8 mouse cellular contexts compared by ENCODE assay signal in genomic region chr1:181880752-181881325, GRCm38 (mm10). TPM values are rescaled to one million over a fixed set of nuclear protein-coding genes. Genes with fewer than 3 reads are reported as not detected.
DNase-seq lines count a peak whose midpoint lies in the region; ATAC-seq and TF ChIP-seq lines count a peak whose summit lies in the region.

No protein-coding gene starts in this region.

- 49% methylated on average over 15 of the region's 15 CpGs for WGBS in heart, embryonic 15.5 days
- 48% methylated on average over 15 of the region's 15 CpGs for WGBS in liver, embryonic 14.5 days (ENCODE audit: insufficient replicate concordance)

- no peak for TF ChIP-seq EP300 in liver, embryonic 14.5 days (IDR thresholded peaks at IDR 0.05; ENCODE audit: low read depth)

- H3K4me2 ChIP-seq in heart, embryonic 15.5 days, result peak overlapping the region; percentile 49; the same call in 1 of the 2 replicates
- no peak overlapping the region; the same call in 1 of the 2 replicates for H3K4me2 ChIP-seq in liver, embryonic 14.5 days (ENCODE audit: low read depth)

- H3K4me3 ChIP-seq in heart, embryonic 15.5 days, result no peak overlapping the region
- peak overlapping the region; percentile 69 for H3K4me3 ChIP-seq in E14TG2a.4 (replicated peaks; ENCODE audit: low read length)
- no peak overlapping the region for H3K4me3 ChIP-seq in liver, embryonic 14.5 days (ENCODE audit: insufficient read depth in 1 of 2, low read depth in 2 of 2, low read length in 2 of 2)

- no peaks in the 10 kb centered on the region for H3K36me3 ChIP-seq in heart, embryonic 15.5 days
- no peaks in the 10 kb centered on the region for H3K36me3 ChIP-seq in E14TG2a.4 (ENCODE audit: insufficient read depth, low read length)
- H3K36me3 ChIP-seq in liver, embryonic 14.5 days (replicated peaks; ENCODE audit: control insufficient read depth, insufficient read depth, low read depth), result no peaks in the 10 kb centered on the region

- no peaks in the 10 kb centered on the region for H3K27me3 ChIP-seq in heart, embryonic 15.5 days
- H3K27me3 ChIP-seq in E14TG2a.4 (ENCODE audit: insufficient read depth, low read length), result no peaks in the 10 kb centered on the region
- H3K27me3 ChIP-seq in liver, embryonic 14.5 days (ENCODE audit: control insufficient read depth, insufficient read depth, low read length), result no peaks in the 10 kb centered on the region

- intact Hi-C loops in heart, postnatal 25 days (cut with DNase I), result loop anchor here (1.0 to 10.0 kb wide), 4 partner anchors 39 to 606 kb away; partner anchors contain the start of gene Lbr

- peaks cover 10% of the 10 kb centered on the region for H3K4me1 ChIP-seq in heart, embryonic 15.5 days (replicated peaks)
- peaks cover 44% of the 10 kb centered on the region for H3K4me1 ChIP-seq in E14TG2a.4 (replicated peaks; ENCODE audit: low read depth, low read length)
- peaks cover 0 to 3% of the 10 kb centered on the region in 2 experiments; a peak in 2 of 4 replicates for H3K4me1 ChIP-seq in liver, embryonic 14.5 days (replicated peaks; ENCODE audit: control insufficient read depth in 2 of 2, insufficient read depth in 2 of 2, low read length in 1 of 2)

- H3K9me3 ChIP-seq in heart, embryonic 15.5 days (replicated peaks), result no peaks in the 10 kb centered on the region
- H3K9me3 ChIP-seq in E14TG2a.4 (ENCODE audit: low read length), result no peaks in the 10 kb centered on the region
- no peaks in the 10 kb centered on the region for H3K9me3 ChIP-seq in liver, embryonic 14.5 days (ENCODE audit: control insufficient read depth, low read length)

- H3K9ac ChIP-seq in heart, embryonic 15.5 days, result no peak overlapping the region
- no peak overlapping the region for H3K9ac ChIP-seq in liver, embryonic 14.5 days (replicated peaks)

- H3K27ac ChIP-seq in heart, embryonic 15.5 days, result no peak overlapping the region
- H3K27ac ChIP-seq in liver, embryonic 14.5 days, result no peak overlapping the region

- TF ChIP-seq CTCF in E14TG2a.4 (conservative IDR thresholded peaks at IDR 0.05; ENCODE audit: low read length), result no peak; the same call in 1 of the 2 replicates
- TF ChIP-seq CTCF in liver, embryonic 14.5 days (IDR thresholded peaks at IDR 0.05; ENCODE audit: low read depth), result peak; percentile 51

- peak; percentile 6; the same call in 1 of the 2 replicates for ATAC-seq in heart, embryonic 15.5 days (replicated peaks; ENCODE audit: insufficient number of reproducible peaks, insufficient read depth, low FRiP score, low read depth)
- ATAC-seq in liver, embryonic 14.5 days (ENCODE audit: insufficient read depth), result no peak; the same call in 1 of the 2 replicates

- DNase-seq in heart, postnatal 25 days (ENCODE audit: low spot score), result no peak
- DNase-seq in embryo, embryonic 11 days, result peak; percentile 47
- no peak for DNase-seq in liver, embryonic 14.5 days (ENCODE audit: low read depth in 3 of 3, low spot score in 3 of 3)
- no peak for DNase-seq in frontal cortex, postnatal 25 days (ENCODE audit: low spot score in 2 of 2)
- no peak for DNase-seq in adrenal gland, adult 8-10 months
- no peak for DNase-seq in kidney, adult 18-20 months

RNA-seq across cellular contexts. Expression of gene Lbr, which starts 38.0 kb away (rescaled TPM):
- 55.7 and 74.5 TPM in 2 replicates for polyA plus RNA-seq in heart, embryonic 15.5 days (2015; fragmentation: Nextera tagmentation; extraction: Ambion mirVana)
- total RNA-seq in heart, postnatal 25 days (2021), result 10 to 100 TPM; 21.9 to 22.0 TPM
- polyA plus RNA-seq in liver, embryonic 14.5 days (2012; rRNA removed), result 55.7 and 65.7 TPM in 2 replicates
- 259 and 284 TPM in 2 replicates for polyA plus RNA-seq in liver, embryonic 14.5 days (2014; fragmentation: Nextera tagmentation; extraction: Ambion mirVana)
- total RNA-seq in adrenal gland, adult 8-10 months (2022), result 10 to 100 TPM; 15.7 to 23.2 (median 17.6) TPM
